8 mouse cellular contexts compared by ENCODE assay signal in the genomic region with DNA sequence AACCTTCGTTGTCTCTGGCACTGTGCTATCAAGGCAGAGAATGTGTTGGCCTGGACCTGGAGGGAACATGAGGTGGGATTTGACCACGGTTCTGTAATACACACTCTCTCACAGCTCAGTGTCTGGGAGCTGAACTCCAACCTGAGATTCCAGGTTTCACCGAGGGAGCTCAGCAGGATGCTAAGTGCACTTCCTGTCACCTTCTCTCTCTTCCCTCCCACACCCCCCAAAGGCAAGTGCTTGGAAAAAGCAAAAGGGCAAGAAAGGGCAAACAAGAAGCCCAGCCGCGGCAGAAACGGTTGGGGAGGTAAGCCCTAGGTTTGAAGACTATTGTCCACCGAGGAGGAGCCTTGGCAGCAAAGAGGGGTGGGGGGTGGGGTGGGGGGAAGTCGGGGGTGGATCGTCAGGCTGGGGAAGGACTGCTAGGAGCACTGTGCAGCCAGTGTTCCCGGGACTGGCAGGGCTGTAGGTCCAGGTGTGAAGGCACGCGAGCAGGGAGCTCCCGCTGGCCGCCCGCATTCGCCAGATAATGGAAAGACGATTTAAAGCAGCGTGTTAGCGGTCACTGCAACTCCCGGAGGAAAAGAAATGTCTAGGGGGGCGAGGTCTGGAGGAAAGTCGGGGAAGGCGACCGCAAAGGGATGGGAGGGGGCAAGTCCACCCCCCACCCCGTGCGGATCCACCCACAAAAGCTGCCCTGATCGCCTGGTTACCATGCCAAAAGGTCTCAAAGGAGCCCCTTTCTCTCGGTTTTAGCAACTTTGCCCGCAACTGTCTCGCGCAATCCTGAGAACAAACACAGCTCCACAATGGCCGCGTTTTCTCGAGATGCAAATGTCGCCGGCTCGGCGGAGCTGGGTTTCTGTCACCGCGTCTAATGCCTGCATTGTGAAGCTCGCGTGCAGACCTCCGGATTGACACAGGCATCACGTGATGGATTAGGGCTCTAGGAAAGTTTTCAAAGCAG. TPM values are rescaled to one million over a fixed set of nuclear protein-coding genes. Genes with fewer than 3 reads are reported as not detected.
A peak's percentile ranks its signal among the peaks of the same experiment; 100 is the strongest.
DNase-seq lines count a peak whose midpoint lies in the region; ATAC-seq lines count a peak whose summit lies in the region.

No protein-coding gene starts in this region.

- no peak for ATAC-seq in embryonic facial prominence, embryonic 12.5 days (ENCODE audit: insufficient number of reproducible peaks, insufficient read depth, low FRiP score, low TSS enrichment)
- 0 out of 2 replicates have a peak, but pooled peaks have one; percentile 10 for ATAC-seq in neural tube, embryonic 14.5 days (ENCODE audit: low read depth)

- H3K4me3 ChIP-seq in embryonic facial prominence, embryonic 12.5 days: peak overlapping the region; percentile 35
- peak overlapping the region; percentile 38 for H3K4me3 ChIP-seq in neural tube, embryonic 14.5 days (ENCODE audit: low read depth, low read length)

- under 1% methylated on average over 44 of the region's 44 CpGs for WGBS in embryonic facial prominence, embryonic 12.5 days
- WGBS in neural tube, embryonic 14.5 days: under 1% methylated on average over 44 of the region's 44 CpGs

- peaks cover 34% of the 10 kb centered on the region for H3K4me1 ChIP-seq in embryonic facial prominence, embryonic 12.5 days
- peaks cover 14% of the 10 kb centered on the region for H3K4me1 ChIP-seq in neural tube, embryonic 14.5 days (ENCODE audit: control insufficient read depth, insufficient read depth, low read length)

- no peaks in the 10 kb centered on the region for H3K36me3 ChIP-seq in embryonic facial prominence, embryonic 12.5 days
- no peaks in the 10 kb centered on the region for H3K36me3 ChIP-seq in neural tube, embryonic 14.5 days (ENCODE audit: control insufficient read depth, insufficient read depth, low read length)

- H3K27me3 ChIP-seq in embryonic facial prominence, embryonic 12.5 days: peaks cover 74% of the 10 kb centered on the region
- peaks cover 18% of the 10 kb centered on the region for H3K27me3 ChIP-seq in neural tube, embryonic 14.5 days (ENCODE audit: control insufficient read depth, insufficient read depth, low read length)

- peak; percentile 15 for DNase-seq in layer of hippocampus, adult 11-12 months (ENCODE audit: low spot score)
- DNase-seq in layer of hippocampus, adult 9-11 months: no peak
- DNase-seq in layer of hippocampus, adult 8-10 months (ENCODE audit: low spot score in 2 of 2): peak; percentile 15 to 32
- no peak for DNase-seq in thymus, adult 18-20 months
- DNase-seq in gastrocnemius, postnatal 10 days: no peak
- no peak for DNase-seq in kidney, adult 11 months

- no peak overlapping the region for H3K27ac ChIP-seq in embryonic facial prominence, embryonic 12.5 days
- peak overlapping the region; percentile 65; the same call in 1 of the 2 replicates for H3K27ac ChIP-seq in neural tube, embryonic 14.5 days (ENCODE audit: low read depth, low read length)

- H3K4me2 ChIP-seq in embryonic facial prominence, embryonic 12.5 days (replicated peaks): peak overlapping the region; percentile 75
- peak overlapping the region; percentile 68 for H3K4me2 ChIP-seq in neural tube, embryonic 14.5 days (ENCODE audit: low read depth, low read length)

- no peaks in the 10 kb centered on the region for H3K9me3 ChIP-seq in embryonic facial prominence, embryonic 12.5 days
- H3K9me3 ChIP-seq in neural tube, embryonic 14.5 days (ENCODE audit: control insufficient read depth, low read length): no peaks in the 10 kb centered on the region

- peak overlapping the region; percentile 25; the same call in 1 of the 2 replicates for H3K9ac ChIP-seq in embryonic facial prominence, embryonic 12.5 days
- peak overlapping the region; percentile 54 for H3K9ac ChIP-seq in neural tube, embryonic 14.5 days (replicated peaks; ENCODE audit: low read depth, low read length)

RNA-seq across cellular contexts. Expression of a gene that starts 2.6 kb away (rescaled TPM):
- polyA plus RNA-seq in embryonic facial prominence, embryonic 12.5 days (2016; fragmentation: Nextera tagmentation; extraction: Ambion mirVana): 6.6 and 8.4 TPM in 2 replicates
- 10 to 100 TPM; 62.3 to 64.6 (median 63.1) TPM for total RNA-seq in layer of hippocampus, adult 8-10 months (2022)
- 29.6 and 32.5 TPM in 2 replicates for polyA plus RNA-seq in neural tube, embryonic 14.5 days (2014; fragmentation: Nextera tagmentation; extraction: Ambion mirVana)
- total RNA-seq in gastrocnemius, postnatal 10 days (2021): under 1 TPM in 1 of 2 experiments, not detected in 1; 0.18 TPM

Comparison
In these comparisons a context has a peak if more than half of its experiments do, and no peak if none do; other contexts are left out.
1. DNase-seq: peak in layer of hippocampus, adult 11-12 months (single experiment) and layer of hippocampus, adult 8-10 months (2 of 2); none in layer of hippocampus, adult 9-11 months (single experiment), thymus, adult 18-20 months (0 of 2), gastrocnemius, postnatal 10 days (single experiment) and kidney, adult 11 months (single experiment).
2. RNA of a gene that starts 2.6 kb away (total RNA-seq): 62.3 to 64.6 TPM in layer of hippocampus, adult 8-10 months; 0.18 TPM in gastrocnemius, postnatal 10 days; every median in the first group is over 10 times any median in the second.